Mouse (Mus musculus) brain, embryonic 14.5 days (tissue): ENCODE measurements around the gene St3gal2. TPM values are rescaled to one million over a fixed set of nuclear protein-coding genes. Genes with fewer than 3 reads are reported as not detected.

ENCODE experiments used
- DNase-seq: peaks from one replicate; pipeline ENCODE4 v3.0.0-alpha.2; 2011; ENCODE audit warnings: low read depth
- CTCF ChIP-seq: fragments of 200-500 bp; IDR thresholded peaks from 2 replicates; pipeline ENCODE4 v1.5.1; 2012; ENCODE audit warnings: inconsistent platforms, mild to moderate bottlenecking, moderate library complexity, borderline replicate concordance; ENCODE audit not compliant: insufficient read depth, insufficient read length; ENCODE audit errors: extremely low read depth
- POLR2A ChIP-seq: fragments of 200-500 bp; IDR thresholded peaks from 2 replicates; pipeline ENCODE4 v1.6.1; 2012; ENCODE audit warnings: mild to moderate bottlenecking, inconsistent platforms, borderline replicate concordance; ENCODE audit not compliant: poor library complexity, insufficient read depth, insufficient read length, severe bottlenecking; ENCODE audit errors: extremely low read depth
- polyA plus RNA-seq: library from polyadenylated mRNA; depleted of rRNA; stranded (reverse); fragments of >200 nt; gene quantifications from 2 replicates; pipeline ENCODE4 v1.2.3, GENCODE M21; 2012; rRNA removed

St3gal2 gene
- 30.1 and 39.7 TPM in 2 replicates for polyA plus RNA-seq

DNA sequence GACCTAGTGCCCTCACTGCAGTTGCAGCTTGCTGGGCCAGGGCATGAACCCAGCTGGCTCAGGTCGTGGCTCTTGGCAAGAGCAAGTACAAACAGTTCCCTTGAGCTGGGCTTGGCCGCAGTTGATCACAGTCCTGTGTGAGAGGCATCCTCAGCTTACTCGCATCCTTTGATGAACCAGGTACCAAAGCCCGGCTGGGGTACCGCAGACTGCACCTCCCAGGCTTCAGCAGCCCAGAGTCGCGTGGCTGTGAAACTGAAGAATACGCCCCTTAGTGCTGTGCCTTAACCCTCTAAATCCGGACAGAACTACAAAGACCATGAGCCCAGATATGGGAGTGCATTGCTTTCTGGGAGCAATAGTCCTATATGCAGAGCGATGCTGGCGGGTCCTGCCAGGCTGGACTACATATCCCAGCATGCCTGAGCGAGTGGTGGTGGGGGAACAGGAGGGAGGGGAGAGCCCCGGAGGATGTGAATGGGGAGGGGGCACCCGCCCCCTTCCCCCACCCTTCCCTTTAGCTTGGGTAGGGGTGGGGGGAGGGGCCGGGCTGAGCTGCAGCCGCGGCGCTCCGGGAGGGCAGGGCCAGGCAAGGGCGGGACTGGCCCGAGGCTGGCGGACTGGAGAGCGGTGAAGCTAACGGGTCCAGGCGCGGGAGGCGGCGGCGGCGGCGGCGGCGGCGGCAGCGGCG lies at the start of gene St3gal2:
Gene St3gal2, plus strand, starts transcription at position 582 of the 691 bp plus-strand sequence.
- TF ChIP-seq CTCF, result no peak
- peak; percentile 72 for TF ChIP-seq POLR2A
- DNase-seq, result peak; percentile 99

DNA sequence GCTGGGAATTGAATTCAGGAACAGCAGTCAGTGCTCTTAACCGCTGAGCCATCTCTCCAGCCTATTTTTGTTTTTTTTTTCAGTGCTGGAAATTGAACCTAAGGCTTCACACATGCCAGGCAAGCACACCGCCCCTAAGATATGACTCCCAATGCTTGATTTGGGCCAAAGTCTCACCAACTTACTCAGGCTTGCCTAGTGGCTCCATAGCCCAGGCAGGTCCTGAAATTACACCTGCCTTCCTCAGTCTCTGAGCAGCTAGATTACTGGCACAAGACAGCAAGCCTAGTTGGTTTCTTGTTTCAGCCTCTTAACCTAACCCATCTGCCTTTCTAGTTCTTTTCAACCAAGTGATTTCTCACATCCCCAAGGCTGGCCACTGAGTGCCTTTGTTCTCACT lies 49.2 kb upstream of the St3gal2 start:
- TF ChIP-seq CTCF (no peak), POLR2A (no peak)
- no peak for DNase-seq

DNA sequence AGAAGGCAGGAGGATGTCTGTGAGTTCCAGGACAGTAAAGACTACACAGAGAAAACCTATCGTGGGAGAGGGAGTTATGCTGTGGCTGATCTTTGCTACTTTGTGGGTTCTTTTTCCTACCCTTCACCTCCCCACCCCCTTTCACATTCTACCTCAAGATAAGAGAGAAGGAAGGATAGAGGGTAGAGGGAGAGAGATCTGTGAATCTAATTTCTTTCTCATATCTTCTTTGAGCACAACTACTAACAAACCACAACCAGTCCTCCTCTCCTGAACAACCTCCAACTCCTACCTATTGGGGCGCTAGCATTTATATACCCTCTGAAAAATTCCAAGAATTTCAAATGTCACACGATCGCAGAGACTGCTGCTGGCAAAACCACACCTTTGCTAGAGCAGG lies 41.9 kb upstream of the St3gal2 start:
- no peak for DNase-seq
- TF ChIP-seq CTCF (no peak), POLR2A (no peak)

DNA sequence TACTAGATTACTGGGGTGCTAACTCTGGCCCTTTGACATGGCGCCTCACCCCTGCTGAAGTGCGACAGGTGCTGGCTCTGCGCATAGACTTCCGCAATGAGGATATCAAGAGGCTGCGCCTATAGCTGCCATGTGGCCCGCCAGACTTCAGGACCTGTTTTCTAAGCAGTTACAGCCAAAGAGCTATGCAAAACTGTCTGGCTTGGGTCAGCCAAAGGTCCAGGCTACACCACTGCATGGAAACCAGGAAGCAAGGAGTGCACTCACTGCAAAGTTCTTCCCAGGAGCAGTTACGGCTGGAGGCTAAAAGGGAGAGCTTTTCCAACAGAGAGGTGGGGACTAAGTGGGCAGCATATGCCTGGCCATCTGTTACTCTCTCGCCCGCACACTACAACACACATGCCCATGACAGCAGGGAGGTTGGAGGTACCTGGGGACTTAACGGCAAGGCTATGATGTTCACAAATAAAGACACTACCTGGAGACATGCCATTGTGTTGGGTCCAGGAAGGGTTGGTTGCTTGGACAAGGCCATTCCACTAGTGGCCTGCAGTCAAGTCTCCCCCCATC lies 37.9 kb upstream of the St3gal2 start:
- DNase-seq, result peak; percentile 5
- TF ChIP-seq POLR2A (no peak), CTCF (no peak)

DNA sequence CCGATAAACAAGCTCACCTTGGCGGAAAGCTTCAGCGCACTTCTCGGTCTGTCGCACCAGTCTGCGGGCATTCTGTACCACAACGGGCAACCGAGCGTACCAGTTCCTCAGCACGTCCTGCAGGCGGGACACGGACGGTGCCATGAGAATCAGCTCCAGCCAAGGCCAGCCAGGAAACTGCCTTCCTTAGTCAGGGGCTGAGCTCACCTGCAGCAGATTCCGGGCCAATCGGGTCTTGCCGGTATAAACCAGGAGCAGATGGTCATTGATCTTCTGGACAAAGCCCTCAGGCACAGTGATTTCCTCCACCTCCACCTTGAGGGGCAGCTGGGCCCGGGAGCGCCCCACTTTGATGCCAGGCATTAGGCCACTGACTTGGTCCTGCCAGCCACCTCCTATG lies 35.9 kb upstream of the St3gal2 start:
- TF ChIP-seq POLR2A (no peak), CTCF (no peak)
- no peak for DNase-seq

DNA sequence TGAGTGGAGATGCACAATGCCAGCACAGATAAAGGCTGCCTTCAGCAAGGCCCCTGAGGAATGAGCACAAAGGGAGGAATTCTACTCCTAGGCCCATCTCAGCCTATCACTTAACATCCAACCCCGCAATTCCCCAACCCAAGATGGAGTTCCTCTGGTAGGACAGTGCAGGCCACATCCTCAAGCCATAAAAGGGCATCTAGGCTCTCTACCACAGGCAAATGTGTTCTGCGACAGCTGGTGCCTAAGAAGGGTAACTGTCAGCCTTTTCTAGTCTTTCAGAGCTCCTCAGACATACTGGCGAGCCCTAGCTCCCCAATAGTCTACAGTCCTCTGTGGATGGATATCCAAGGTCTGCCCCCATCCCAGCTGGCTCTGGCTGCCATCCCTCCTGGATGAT lies 33.1 kb upstream of the St3gal2 start:
- DNase-seq, result no peak
- TF ChIP-seq POLR2A, result no peak
- no peak for TF ChIP-seq CTCF

DNA sequence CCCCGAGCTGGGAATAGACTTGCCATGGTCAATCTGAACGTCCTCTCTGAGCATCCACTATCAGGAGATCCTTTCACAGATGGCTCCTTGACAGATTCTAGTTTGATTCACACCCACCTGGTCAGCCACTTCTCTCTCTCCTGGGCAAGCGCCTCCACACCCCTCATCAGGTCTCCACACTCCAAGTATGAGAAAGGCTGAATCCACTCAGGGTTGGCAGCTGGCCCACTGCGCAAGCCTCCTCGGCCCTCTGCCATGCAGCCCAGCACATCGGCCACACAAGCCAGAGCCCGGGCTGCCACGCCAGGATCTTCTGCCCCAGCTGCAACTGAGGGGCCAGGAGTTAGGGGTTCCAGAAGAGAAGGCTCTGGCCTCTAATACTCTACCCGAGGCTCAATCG lies 32.2 kb upstream of the St3gal2 start:
- TF ChIP-seq POLR2A, result no peak
- TF ChIP-seq CTCF, result no peak
- DNase-seq, result no peak

DNA sequence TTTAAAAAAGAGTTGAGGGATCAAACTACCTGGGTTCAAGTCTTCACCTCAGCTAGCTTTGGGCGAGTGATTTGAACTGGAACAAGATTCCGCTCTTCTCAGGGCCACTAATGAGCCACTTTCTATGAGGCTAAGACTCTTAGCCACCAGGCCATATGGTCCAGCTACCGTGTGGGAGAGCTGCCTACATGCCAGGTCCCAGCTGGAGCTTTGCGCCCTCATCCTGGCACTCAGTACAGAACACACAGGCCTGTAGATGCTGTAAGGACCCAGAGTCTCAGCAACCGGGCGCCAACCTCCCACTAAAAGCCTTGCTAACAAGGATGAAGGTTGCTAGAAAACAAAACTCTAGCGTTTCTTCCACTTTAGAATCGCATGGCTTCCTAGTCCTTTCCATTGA lies 31.3 kb upstream of the St3gal2 start:
- peak; percentile 12 for DNase-seq
- TF ChIP-seq CTCF (no peak), POLR2A (no peak)

DNA sequence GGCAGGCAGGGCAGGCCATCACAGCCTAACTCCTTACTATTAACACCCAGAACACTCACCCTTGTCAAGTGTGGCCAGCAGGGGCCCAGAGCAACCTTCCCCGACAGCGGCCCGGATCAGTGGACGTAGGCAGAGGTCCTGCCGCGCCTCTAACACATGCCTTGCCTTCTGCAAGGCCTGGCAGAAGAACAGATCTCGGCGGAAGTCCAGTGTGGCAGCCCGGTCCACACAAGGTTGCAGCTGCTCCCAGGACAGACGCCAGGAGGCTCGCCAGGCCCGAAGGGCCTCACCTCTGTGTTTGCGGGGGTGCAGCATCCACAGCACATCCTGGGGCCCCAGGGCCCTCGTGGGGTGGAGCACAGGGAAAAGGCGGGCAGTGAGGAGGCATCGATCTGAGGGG lies 30.9 kb upstream of the St3gal2 start:
- no peak for DNase-seq

DNA sequence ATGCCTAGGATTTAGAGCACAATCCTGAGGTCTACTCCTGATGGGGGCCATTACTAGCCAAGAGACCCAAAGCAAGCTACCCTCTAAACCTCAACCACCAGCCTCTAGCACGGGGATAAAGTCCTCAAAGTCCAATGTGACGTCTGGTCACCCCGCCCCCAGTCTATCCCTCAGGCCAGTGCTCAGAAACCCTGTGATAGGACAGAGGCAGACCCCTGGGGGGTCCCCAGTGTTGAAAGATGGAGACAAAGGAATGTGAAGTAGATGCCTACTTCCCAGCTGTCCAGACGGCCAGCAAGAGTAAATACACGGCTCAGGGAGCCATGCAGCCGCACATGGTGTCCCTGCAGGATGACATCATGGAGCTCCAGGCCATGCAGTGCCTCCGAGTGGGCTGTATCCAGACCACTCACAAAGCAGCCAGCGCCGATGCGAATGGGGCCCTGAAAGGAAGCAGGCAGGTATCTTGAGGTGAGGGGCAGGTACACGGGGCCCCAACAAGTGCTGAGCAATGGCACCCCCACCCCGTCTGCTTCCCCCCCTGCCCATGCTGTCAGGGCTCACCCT lies 29.7 kb upstream of the St3gal2 start:
- DNase-seq, result no peak
- no peak for TF ChIP-seq CTCF
- TF ChIP-seq POLR2A, result no peak

More for the DNA sequence above, 30.9 kb upstream of the St3gal2 start:
- TF ChIP-seq CTCF, result no peak
- TF ChIP-seq POLR2A, result no peak

DNA sequence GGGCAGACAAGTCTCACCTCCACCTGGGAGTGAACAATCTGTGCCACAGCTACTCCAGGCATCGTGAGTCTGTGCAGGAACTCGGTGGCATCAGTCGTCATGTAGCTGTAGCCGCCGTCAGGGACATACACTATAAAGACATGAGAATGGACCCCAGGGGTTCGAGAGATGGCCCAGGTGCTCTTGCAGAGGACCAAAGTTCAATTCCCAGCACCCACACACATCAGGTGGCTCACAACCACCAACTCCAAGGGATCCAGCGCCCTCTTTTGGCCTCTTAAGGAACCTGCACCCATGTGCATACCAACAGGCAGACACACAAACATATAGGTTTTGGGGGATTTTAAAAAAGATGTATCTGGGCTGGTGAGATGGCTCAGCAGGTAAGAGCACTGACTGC lies 27.7 kb upstream of the St3gal2 start:
- TF ChIP-seq CTCF (no peak), POLR2A (no peak)
- no peak for DNase-seq

DNA sequence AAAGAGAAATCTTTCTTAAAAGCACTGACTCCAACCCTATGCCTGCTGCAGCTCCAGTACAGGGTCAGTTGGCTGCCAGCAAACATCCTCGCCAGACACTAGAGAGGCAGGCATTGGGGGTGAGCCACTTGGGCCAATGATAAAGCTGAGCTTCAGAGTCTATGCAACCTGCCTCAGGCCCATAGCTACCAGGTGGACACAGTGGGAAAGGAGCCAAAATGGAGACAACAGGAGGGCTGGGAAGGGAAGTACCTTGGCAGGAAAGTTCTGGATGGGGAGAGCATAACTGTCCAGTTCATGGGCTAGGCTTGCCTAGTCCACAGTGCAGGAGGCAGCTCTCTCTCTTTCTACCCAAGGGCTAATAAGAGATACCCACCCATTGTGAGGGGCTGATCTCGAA lies 26.8 kb upstream of the St3gal2 start:
- DNase-seq, result no peak

DNA sequence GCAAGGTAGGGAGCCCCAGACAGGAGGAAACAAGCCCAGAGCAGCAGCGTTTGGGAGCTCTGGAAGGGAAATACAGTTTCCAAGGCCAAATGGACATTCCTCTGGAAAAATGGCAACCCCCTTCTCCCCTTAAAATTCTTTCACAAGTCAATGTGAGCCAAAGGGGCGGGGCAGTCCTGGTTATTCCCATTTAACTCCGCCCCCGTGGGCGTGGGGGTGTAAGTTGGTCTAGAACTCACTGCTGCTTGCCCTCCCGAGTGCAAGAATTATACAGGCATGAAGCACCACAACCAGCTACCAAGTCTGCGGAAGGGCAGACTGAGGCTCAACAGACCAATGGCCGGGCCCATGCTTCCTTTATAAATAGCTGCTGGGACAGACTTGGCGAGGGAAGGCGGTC lies 24.9 kb upstream of the St3gal2 start:
- DNase-seq, result no peak
- TF ChIP-seq CTCF (no peak), POLR2A (no peak)

More for the DNA sequence above, 26.8 kb upstream of the St3gal2 start:
- TF ChIP-seq POLR2A, result no peak
- TF ChIP-seq CTCF, result no peak

DNA sequence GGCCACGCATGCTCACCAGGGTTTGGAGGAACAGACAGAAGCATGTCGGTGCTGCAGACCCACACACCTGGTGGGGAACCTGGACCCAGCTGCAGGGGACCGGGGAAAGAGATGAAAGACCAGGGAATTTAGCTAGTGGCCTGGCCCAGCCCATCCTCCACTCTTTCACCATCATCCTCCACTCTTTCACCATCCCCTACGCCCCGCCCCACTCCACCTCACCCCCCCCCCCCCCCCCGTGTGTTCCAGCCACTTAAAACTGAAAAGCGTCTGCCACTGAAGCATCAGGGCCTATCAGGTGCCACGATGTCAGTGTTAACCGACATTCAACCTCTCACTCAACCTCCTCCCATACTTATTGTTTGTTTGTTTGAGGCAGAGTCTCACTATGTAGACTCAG lies 24.5 kb upstream of the St3gal2 start:
- DNase-seq, result no peak
- no peak for TF ChIP-seq CTCF
- no peak for TF ChIP-seq POLR2A
